Comparison of ENCODE assay signal across 9 mouse cellular contexts in the genomic region with DNA sequence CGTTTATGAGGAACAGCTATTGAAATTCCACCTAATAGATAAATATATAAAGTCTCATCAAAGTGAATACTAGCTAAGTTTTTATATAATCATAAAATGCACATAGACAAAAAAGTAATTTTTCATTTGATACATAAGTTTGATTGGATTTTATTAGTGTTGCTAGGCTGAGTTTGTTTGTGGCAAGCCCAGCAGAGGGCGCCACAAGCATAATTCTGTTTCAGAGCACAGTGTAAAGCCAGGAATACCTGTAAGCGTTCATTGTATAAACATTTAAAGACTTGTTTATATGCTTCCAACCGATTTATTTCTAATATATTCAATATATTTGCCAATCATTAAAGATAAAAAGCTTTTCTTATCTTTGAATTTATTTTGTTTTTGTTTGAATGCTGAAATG. TPM values are rescaled to one million over a fixed set of nuclear protein-coding genes. Genes with fewer than 3 reads are reported as not detected.
DNase-seq lines count a peak whose midpoint lies in the region; ATAC-seq and TF ChIP-seq lines count a peak whose summit lies in the region.
"Had no signal": no experiment of that assay in that cellular context is flagged by ENCODE, and none has a peak within 500 bp of the region (broad histone marks: within the 10 kb centered on the region; RNA-seq: fewer than 3 reads in every experiment).

No protein-coding gene starts in this region.

- CTCF ChIA-PET in Patski (lab: Charles Lee): interaction anchor here (0.8 to 2.7 kb wide), 19 partner anchors 8 to 517 kb away, joined by 3 to 11 read pairs (median 4); no protein-coding TSS in a partner anchor

- TF ChIP-seq CTCF in liver, adult 2 months (IDR thresholded peaks at IDR 0.05; ENCODE audit: low read depth, low read length): peak; percentile 68
- peak; percentile 90 for TF ChIP-seq CTCF in Patski (IDR thresholded peaks at IDR 0.05)

- no peaks in the 10 kb centered on the region for H3K27me3 ChIP-seq in liver, adult 2 months (ENCODE audit: control insufficient read depth, insufficient read depth, low read length)
- no peaks in the 10 kb centered on the region for H3K27me3 ChIP-seq in liver, embryonic 12.5 days (replicated peaks)
- H3K27me3 ChIP-seq in Patski: no peaks in the 10 kb centered on the region
- H3K27me3 ChIP-seq: heart, embryonic 13.5 days; neural tube, embryonic 13.5 days had no signal

- intact Hi-C loops in gastrocnemius, postnatal 14 days (cut with DNase I; ENCODE audit: low total_unique reads): loop anchor here (5.0 to 10.0 kb wide), 2 partner anchors 71 to 518 kb away; no protein-coding TSS in a partner anchor
- intact Hi-C loops in left cerebral cortex, postnatal 14 days (cut with DNase I): loop anchor here (2.0 kb wide), 2 partner anchors 72 to 516 kb away; no protein-coding TSS in a partner anchor

- H3K4me1 ChIP-seq in liver, adult 2 months (ENCODE audit: control insufficient read depth, insufficient read depth, low read length): no peaks in the 10 kb centered on the region
- H3K4me1 ChIP-seq in liver, embryonic 12.5 days: no peaks in the 10 kb centered on the region
- H3K4me1 ChIP-seq: neural tube, embryonic 13.5 days had no signal

- H3K4me2 ChIP-seq in liver, embryonic 12.5 days: no peak overlapping the region
- H3K4me2 ChIP-seq: heart, embryonic 13.5 days; neural tube, embryonic 13.5 days had no signal

- no peak for TF ChIP-seq POLR2A in liver, adult 2 months (IDR thresholded peaks at IDR 0.05; ENCODE audit: extremely low read depth, insufficient read depth, low read length)

- WGBS in liver, adult 2 months: 37% methylated on average over 4 of the region's 4 CpGs
- WGBS in liver, embryonic 12.5 days (ENCODE audit: insufficient replicate concordance): 30% methylated on average over 4 of the region's 4 CpGs

- POLR2A ChIA-PET in Patski (lab: Charles Lee): no interaction called here

- no peaks in the 10 kb centered on the region for H3K79me2 ChIP-seq in liver, adult 2 months (ENCODE audit: control insufficient read depth, insufficient read depth, low read length)

- H3K4me3 ChIP-seq in liver, adult 2 months (ENCODE audit: insufficient read depth, low read depth, low read length): no peak overlapping the region
- H3K4me3 ChIP-seq in liver, embryonic 12.5 days: no peak overlapping the region
- H3K4me3 ChIP-seq: heart, embryonic 13.5 days; neural tube, embryonic 13.5 days had no signal

- H3K27ac ChIP-seq in liver, adult 2 months (replicated peaks; ENCODE audit: insufficient read depth, low read depth, low read length): no peak overlapping the region
- H3K27ac ChIP-seq in liver, embryonic 12.5 days: no peak overlapping the region
- H3K27ac ChIP-seq: heart, embryonic 13.5 days; neural tube, embryonic 13.5 days had no signal

- no peaks in the 10 kb centered on the region for H3K36me3 ChIP-seq in liver, adult 2 months (ENCODE audit: control insufficient read depth, insufficient read depth, low read length)
- H3K36me3 ChIP-seq in liver, embryonic 12.5 days: no peaks in the 10 kb centered on the region
- H3K36me3 ChIP-seq: heart, embryonic 13.5 days; neural tube, embryonic 13.5 days had no signal

- peak; percentile 17 for DNase-seq in liver, adult 2 months (ENCODE audit: extremely low read depth, low read depth, low spot score)
- DNase-seq in Patski (ENCODE audit: low read depth, low spot score): no peak
- peak; percentile 40 for DNase-seq in c-Kit-positive CD71-positive TER-119-negative erythroid progenitor cells, embryonic 14.5 days (ENCODE audit: low read depth)
- peak; percentile 31 for DNase-seq in gastrocnemius, postnatal 14 days
- peak; percentile 53 to 81 for DNase-seq in left cerebral cortex, postnatal 14 days (ENCODE audit: low spot score in 2 of 2)
- peak; percentile 63 for DNase-seq in right cerebral cortex, adult 18-20 months

- ATAC-seq in liver, embryonic 12.5 days: no peak
- no peak for ATAC-seq in Patski

- in situ Hi-C loops in Patski (cut with MboI; ENCODE audit: low pct_unique_long_range_greater_than_20kb): loop anchor here (5.0 to 10.0 kb wide), 3 partner anchors 71 to 521 kb away; no protein-coding TSS in a partner anchor

- H3K9me3 ChIP-seq in liver, embryonic 12.5 days (replicated peaks): no peaks in the 10 kb centered on the region
- H3K9me3 ChIP-seq: heart, embryonic 13.5 days; neural tube, embryonic 13.5 days had no signal

- H3K9ac ChIP-seq in liver, adult 2 months (ENCODE audit: low read depth, low read length): no peak overlapping the region
- H3K9ac ChIP-seq in liver, embryonic 12.5 days: no peak overlapping the region
- H3K9ac ChIP-seq: heart, embryonic 13.5 days; neural tube, embryonic 13.5 days had no signal

RNA-seq across cellular contexts. Expression of a gene that starts 26.3 kb away (rescaled TPM):
- 1.5 and 2.0 TPM in 2 replicates for total RNA-seq in liver, adult 2 months (2014; rRNA removed)
- polyA plus RNA-seq in liver, adult 2 months (2012; rRNA removed): 1.3 and 1.7 TPM in 2 replicates
- 4.4 and 5.2 TPM in 2 replicates for polyA plus RNA-seq in liver, embryonic 12.5 days (2016; fragmentation: Nextera tagmentation; extraction: Ambion mirVana)
- polyA plus RNA-seq in Patski (2021): 6.9 TPM
- total RNA-seq in gastrocnemius, postnatal 14 days (2021): 1 to 10 TPM; 1.5 to 1.7 TPM
- total RNA-seq in left cerebral cortex, postnatal 14 days (2021): 10 to 100 TPM; 11.0 to 11.6 TPM

RNA-seq across cellular contexts. Expression of a gene that starts 26.6 kb away (rescaled TPM):
- total RNA-seq in liver, adult 2 months (2014; rRNA removed): 13.4 and 14.0 TPM in 2 replicates
- polyA plus RNA-seq in liver, adult 2 months (2012; rRNA removed): 7.1 and 10.3 TPM in 2 replicates
- polyA plus RNA-seq in liver, embryonic 12.5 days (2016; fragmentation: Nextera tagmentation; extraction: Ambion mirVana): 11.2 and 12.8 TPM in 2 replicates
- polyA plus RNA-seq in Patski (2021): 75.8 TPM
- total RNA-seq in gastrocnemius, postnatal 14 days (2021): 10 to 100 TPM; 85.9 to 87.3 TPM
- total RNA-seq in left cerebral cortex, postnatal 14 days (2021): 100 to 1,000 TPM; 331 to 342 TPM
